ENCODE assay signal across 9 mouse cellular contexts in the genomic region with DNA sequence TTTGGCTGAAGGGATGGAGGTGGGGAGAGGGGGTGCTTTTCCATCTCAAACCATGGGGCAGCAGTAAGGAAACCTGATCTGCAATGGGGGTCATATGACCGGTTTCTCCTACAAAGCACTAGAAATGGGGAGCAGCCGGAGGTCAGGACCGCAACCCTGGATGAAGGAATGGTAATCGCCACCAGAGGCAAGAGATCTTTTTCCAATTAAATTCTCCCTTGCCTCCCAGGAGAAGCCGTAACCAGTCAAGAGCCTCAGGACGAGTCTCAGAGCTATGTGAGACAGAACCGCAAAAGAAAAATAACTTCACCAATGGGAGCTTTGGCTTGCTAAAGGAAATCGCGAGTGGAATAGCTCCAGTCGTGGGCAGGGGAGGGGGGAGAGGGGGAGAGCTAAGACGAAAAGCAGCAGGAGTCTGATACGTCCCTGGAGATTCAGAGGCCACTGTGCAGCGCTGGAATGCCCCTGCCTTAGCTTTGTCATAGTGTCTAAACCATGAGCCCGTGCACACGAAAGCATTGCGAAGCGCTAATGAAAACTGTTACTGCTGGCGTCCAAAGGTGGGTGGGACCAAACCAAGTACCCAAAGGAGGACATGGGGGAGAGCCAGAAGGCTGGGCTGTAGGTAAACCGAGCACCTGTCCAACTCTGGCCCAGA.
DNase-seq lines count a peak whose midpoint lies in the region; ATAC-seq and TF ChIP-seq lines count a peak whose summit lies in the region.
"Had no signal": no experiment of that assay in that cellular context is flagged by ENCODE, and none has a peak within 500 bp of the region (broad histone marks: within the 10 kb centered on the region; RNA-seq: fewer than 3 reads in every experiment).

No protein-coding gene starts in this region.

- H3K4me1 ChIP-seq in lung, embryonic 14.5 days (ENCODE audit: insufficient read depth) = no peaks in the 10 kb centered on the region
- H3K4me1 ChIP-seq in forebrain, embryonic 11.5 days (replicated peaks; ENCODE audit: control insufficient read depth, insufficient read depth, low read length) = no peaks in the 10 kb centered on the region
- H3K4me1 ChIP-seq in intestine, embryonic 15.5 days (replicated peaks) = no peaks in the 10 kb centered on the region
- peaks cover 4% of the 10 kb centered on the region; the same call in 1 of the 2 replicates for H3K4me1 ChIP-seq in olfactory bulb, adult 2 months (ENCODE audit: control insufficient read depth, insufficient read depth, low read length)

- H3K9me3 ChIP-seq in lung, embryonic 14.5 days (ENCODE audit: low read depth, low read length) = no peaks in the 10 kb centered on the region
- H3K9me3 ChIP-seq in forebrain, embryonic 11.5 days (ENCODE audit: control insufficient read depth, low read length) = no peaks in the 10 kb centered on the region
- H3K9me3 ChIP-seq in intestine, embryonic 15.5 days = no peaks in the 10 kb centered on the region

- peak overlapping the region; percentile 21; the same call in 1 of the 2 replicates for H3K4me2 ChIP-seq in lung, embryonic 14.5 days
- H3K4me2 ChIP-seq in forebrain, embryonic 11.5 days (ENCODE audit: low read depth, low read length, severe bottlenecking) = peak overlapping the region; percentile 28; the same call in 1 of the 2 replicates
- H3K4me2 ChIP-seq in intestine, embryonic 15.5 days (replicated peaks) = peak overlapping the region; percentile 22; the same call in 1 of the 2 replicates

- no peak for ATAC-seq in lung, embryonic 14.5 days (ENCODE audit: insufficient read depth)
- no peak for ATAC-seq in forebrain, embryonic 11.5 days (replicated peaks; ENCODE audit: low FRiP score)
- ATAC-seq in intestine, embryonic 15.5 days = no peak

- WGBS in lung, embryonic 14.5 days = 30% methylated on average over 19 of the region's 19 CpGs
- 33% methylated on average over 19 of the region's 19 CpGs for WGBS in forebrain, embryonic 11.5 days
- 37% methylated on average over 19 of the region's 19 CpGs for WGBS in intestine, embryonic 15.5 days
- WGBS in olfactory bulb, adult 2 months = 43% methylated on average over 19 of the region's 19 CpGs

- no peak for TF ChIP-seq CTCF in lung, embryonic 14.5 days (IDR thresholded peaks at IDR 0.05; ENCODE audit: low read depth)
- TF ChIP-seq CTCF in olfactory bulb, adult 2 months (IDR thresholded peaks at IDR 0.05; ENCODE audit: insufficient read depth, low read depth, low read length) = no peak

- no peaks in the 10 kb centered on the region for H3K27me3 ChIP-seq in lung, embryonic 14.5 days (ENCODE audit: insufficient read depth, low read length)
- H3K27me3 ChIP-seq in forebrain, embryonic 11.5 days (ENCODE audit: control insufficient read depth, insufficient read depth, low read length) = no peaks in the 10 kb centered on the region
- no peaks in the 10 kb centered on the region for H3K27me3 ChIP-seq in intestine, embryonic 15.5 days (replicated peaks)

- TF ChIP-seq POLR2A in olfactory bulb, adult 2 months (IDR thresholded peaks at IDR 0.05; ENCODE audit: insufficient read depth, low read depth, low read length) = no peak

- H3K27ac ChIP-seq in lung, embryonic 14.5 days (ENCODE audit: low read depth) = no peak overlapping the region
- no peak overlapping the region for H3K27ac ChIP-seq in forebrain, embryonic 11.5 days (ENCODE audit: low read depth, low read length)
- H3K27ac ChIP-seq in intestine, embryonic 15.5 days = no peak overlapping the region
- no peak overlapping the region for H3K27ac ChIP-seq in olfactory bulb, adult 2 months (ENCODE audit: insufficient read depth, low read depth, low read length)

- H3K9ac ChIP-seq in lung, embryonic 14.5 days = no peak overlapping the region
- no peak overlapping the region for H3K9ac ChIP-seq in forebrain, embryonic 11.5 days (ENCODE audit: low read length)
- no peak overlapping the region for H3K9ac ChIP-seq in intestine, embryonic 15.5 days

- no peaks in the 10 kb centered on the region for H3K36me3 ChIP-seq in lung, embryonic 14.5 days (ENCODE audit: insufficient read depth)
- no peaks in the 10 kb centered on the region for H3K36me3 ChIP-seq in forebrain, embryonic 11.5 days (ENCODE audit: control insufficient read depth, insufficient read depth, low read length)
- H3K36me3 ChIP-seq in intestine, embryonic 15.5 days = no peaks in the 10 kb centered on the region

- peak; percentile 7 for DNase-seq in lung, embryonic 14.5 days
- no peak for DNase-seq in lung, postnatal 4 days
- DNase-seq in forebrain, embryonic 11.5 days (ENCODE audit: low spot score) = no peak
- DNase-seq in urinary bladder, postnatal 4 days (ENCODE audit: low spot score in 2 of 2) = no peak
- no peak for DNase-seq in ovary, adult 18-20 months (ENCODE audit: low spot score)
- DNase-seq: gastrocnemius, postnatal 14 days; left cerebral cortex, postnatal 4 days had no signal

- H3K4me3 ChIP-seq in lung, embryonic 14.5 days (ENCODE audit: low read depth, low read length) = no peak overlapping the region
- H3K4me3 ChIP-seq in forebrain, embryonic 11.5 days (ENCODE audit: low read depth, low read length) = no peak overlapping the region
- H3K4me3 ChIP-seq in intestine, embryonic 15.5 days (replicated peaks) = no peak overlapping the region
- peak overlapping the region; percentile 8; the same call in 1 of the 2 replicates for H3K4me3 ChIP-seq in olfactory bulb, adult 2 months (ENCODE audit: insufficient read depth, low read depth, low read length)
